Mouse (Mus musculus) kidney, adult 2 months (tissue): ENCODE results near the gene Cep70.

Experiments used
- CTCF ChIP-seq: fragments of 200-500 bp; conservative IDR thresholded peaks from 2 replicates; pipeline ENCODE4 v1.5.1; 2011; ENCODE audit warnings: low read depth, mild to moderate bottlenecking, control low read depth, low read length, moderate library complexity, mixed read lengths; ENCODE audit not compliant: insufficient read depth, insufficient read length
- POLR2A ChIP-seq: fragments of 200-500 bp; IDR thresholded peaks from one replicate; pipeline ENCODE4 v1.6.1; 2011; ENCODE audit warnings: low read depth, low read length, control low read depth

- TF ChIP-seq CTCF, result no peak
- TF ChIP-seq POLR2A, result no peak
These were observed 10.7 kb downstream of the Cep70 start for GRCm38 (mm10) chr9:99253861-99254260.
